Mouse (Mus musculus) MEL-GATA-1-ER (cell line): Measurements from ENCODE around the gene Optn.
"Not testable (repeated sequence)": the region's sequence is repeated elsewhere in the genome, so short reads cannot be mapped to it uniquely, and the experiment has no call there.

Experiments
- DNase-seq: peaks from one replicate; pipeline ENCODE4 v3.0.0-alpha.2; 2012; ENCODE audit warnings: low read depth; ENCODE audit errors: extremely low read depth

Gene Optn

GRCm38 (mm10) chr2:5063299-5064205 lies at the start of gene Optn:
TSS of gene Optn (minus strand) at chr2:5064051.
- DNase-seq: no peak

GRCm38 (mm10) chr2:5112785-5113291 lies 49.0 kb upstream of the Optn start:
- peak; percentile 19 for DNase-seq

GRCm38 (mm10) chr2:5102891-5103290 lies 39.0 kb upstream of the Optn start:
- DNase-seq: no peak

- DNase-seq: no peak
Measured at GRCm38 (mm10) chr2:5101743-5102245, 37.9 kb upstream of the Optn start.

DNA sequence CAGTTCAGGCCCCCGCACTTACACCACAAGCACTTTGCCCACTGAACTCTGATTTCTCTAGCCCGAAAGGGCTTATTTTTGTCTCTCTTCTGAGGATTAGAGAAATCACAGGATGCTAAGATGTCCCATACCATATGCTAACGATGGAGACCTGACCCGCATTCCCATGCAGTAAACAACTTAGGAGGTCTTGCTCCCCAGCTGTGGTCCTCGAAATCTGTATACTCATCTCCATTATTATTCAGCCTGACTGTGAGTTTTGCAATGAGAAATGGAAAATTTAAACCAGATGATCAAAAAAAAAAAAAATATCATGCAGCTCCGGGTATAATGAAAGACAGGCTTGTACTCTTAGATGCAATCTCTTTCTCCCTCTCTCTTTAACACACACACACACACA lies 35.3 kb upstream of the Optn start:
- DNase-seq: no peak

GRCm38 (mm10) chr2:5097786-5098445 lies 34.1 kb upstream of the Optn start:
- no peak for DNase-seq

GRCm38 (mm10) chr2:5095316-5095715 lies 31.5 kb upstream of the Optn start:
- no peak for DNase-seq

- DNase-seq: no peak
Measured at GRCm38 (mm10) chr2:5094876-5095275, 31.0 kb upstream of the Optn start.

DNA sequence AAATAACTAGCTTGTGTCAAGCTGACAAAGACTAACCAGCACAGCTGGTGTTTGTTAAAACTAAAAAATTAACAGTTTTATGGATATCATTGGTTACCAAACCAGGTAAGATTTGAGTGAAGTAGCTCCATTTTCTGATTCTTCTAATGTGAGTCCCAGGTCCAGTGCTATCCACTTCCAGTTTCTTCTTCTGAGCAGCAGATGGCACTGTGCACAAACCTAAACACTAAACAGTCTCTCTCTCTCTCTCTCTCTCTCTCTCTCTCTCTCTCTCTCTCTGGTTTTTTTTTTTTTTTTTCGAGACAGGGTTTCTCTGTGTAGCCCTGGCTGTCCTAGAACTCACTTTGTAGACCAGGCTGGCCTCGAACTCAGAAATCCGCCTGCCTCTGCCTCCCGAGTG lies 26.5 kb upstream of the Optn start:
- DNase-seq: peak; percentile 26

- no peak for DNase-seq
Measured at GRCm38 (mm10) chr2:5087667-5088066, 23.8 kb upstream of the Optn start.

GRCm38 (mm10) chr2:5083739-5084138 lies 19.9 kb upstream of the Optn start:
- no peak for DNase-seq

- DNase-seq: no peak
Measured at GRCm38 (mm10) chr2:5080053-5080787, 16.4 kb upstream of the Optn start.

- DNase-seq: peak; percentile 78
Measured at GRCm38 (mm10) chr2:5077937-5078336, 14.1 kb upstream of the Optn start.

- DNase-seq: no peak
Measured at GRCm38 (mm10) chr2:5077490-5077889, 13.6 kb upstream of the Optn start.

DNA sequence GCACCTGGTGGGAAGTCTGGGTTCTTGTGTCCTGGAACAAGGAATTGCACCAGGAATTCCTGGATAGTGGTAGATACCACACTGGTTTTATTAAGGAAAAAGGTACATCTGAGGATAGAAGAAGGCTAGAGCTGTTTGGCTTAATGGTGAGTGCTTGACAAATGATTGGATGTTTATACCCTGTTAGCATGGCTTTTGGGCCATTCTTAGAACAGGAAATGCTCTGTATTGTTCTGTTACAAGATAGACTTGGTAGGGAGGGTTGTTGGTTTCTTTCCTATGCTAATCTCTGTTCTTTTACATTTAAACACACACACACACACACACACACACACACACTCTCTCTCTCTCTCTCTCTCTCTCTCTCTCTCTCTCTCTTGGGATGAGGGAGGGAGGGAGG lies 12.0 kb upstream of the Optn start:
- no peak for DNase-seq

DNA sequence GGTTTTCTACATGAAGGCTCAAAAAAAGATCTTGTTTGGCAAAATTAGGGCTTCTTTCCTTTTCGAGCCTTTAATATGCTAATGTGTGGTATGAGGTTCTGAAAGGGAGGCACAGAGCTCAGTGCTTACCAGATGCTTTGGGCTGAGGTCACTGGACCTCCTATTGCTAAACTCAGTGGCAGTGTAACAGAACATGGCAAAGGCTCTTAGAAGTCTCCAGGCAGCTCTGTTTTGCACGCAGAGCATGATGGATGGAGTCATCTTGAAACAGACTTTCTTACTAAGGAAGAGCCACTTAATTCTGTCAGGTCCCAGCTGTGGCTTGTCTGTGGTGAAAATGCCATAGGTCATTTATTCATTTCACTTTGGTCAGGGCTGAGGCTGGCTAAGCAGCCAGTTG lies 11.6 kb upstream of the Optn start:
- no peak for DNase-seq

- DNase-seq: no peak
Measured at GRCm38 (mm10) chr2:5073785-5074184, 9.9 kb upstream of the Optn start.

GRCm38 (mm10) chr2:5067951-5068350 lies 4.1 kb upstream of the Optn start:
- DNase-seq: no peak

DNA sequence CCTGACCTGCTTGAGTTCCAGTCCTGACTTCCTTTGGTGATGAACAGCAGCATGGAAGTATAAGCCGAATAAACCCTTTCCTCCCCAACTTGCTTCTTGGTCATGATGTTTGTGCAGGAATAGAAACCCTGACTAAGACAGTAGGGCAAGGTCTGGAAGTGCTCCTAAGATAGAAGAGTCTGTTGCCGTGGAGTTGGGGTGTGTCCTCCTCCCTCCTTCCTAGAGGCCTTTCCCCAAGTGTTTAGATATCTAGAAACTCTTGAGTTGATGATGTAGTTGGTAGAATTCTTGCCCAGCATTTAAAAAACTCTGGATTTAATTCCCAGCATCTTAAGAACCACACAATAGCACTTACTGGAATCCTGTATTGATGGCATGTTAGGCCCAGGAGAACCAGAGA lies 3.4 kb upstream of the Optn start:
- DNase-seq: not testable (repeated sequence)

GRCm38 (mm10) chr2:5064247-5064646 lies 396 bp upstream of the Optn start:
- DNase-seq: no peak

GRCm38 (mm10) chr2:5062496-5063298 lies 1.2 kb downstream of the Optn start:
- DNase-seq: no peak
